Mouse (Mus musculus) cortical plate, adult 2 months (tissue): Measurements from ENCODE around the gene Cfap77.

Source experiments
- CTCF ChIP-seq: fragments of 200-500 bp; IDR thresholded peaks from 2 replicates; pipeline ENCODE4 v1.5.1; 2011; ENCODE audit warnings: mild to moderate bottlenecking, control low read depth, low read length; ENCODE audit not compliant: insufficient read depth; ENCODE audit errors: extremely low read depth
- POLR2A ChIP-seq: fragments of 200-500 bp; IDR thresholded peaks from 2 replicates; pipeline ENCODE4 v1.6.1; 2011; ENCODE audit warnings: mild to moderate bottlenecking, low read length, control low read depth; ENCODE audit not compliant: insufficient read depth; ENCODE audit errors: extremely low read depth

GRCm38 (mm10) chr2:29076226-29076625 lies 21.4 kb upstream of the Cfap77 start:
- TF ChIP-seq CTCF (no peak), POLR2A (no peak)
